Mouse (Mus musculus) cerebellum, adult 9-10 months (tissue): ENCODE measurements at regions not wholly inside any gene's neighbourhood (a gene's known extent, or its start where the extent isn't known, plus 50 kb on each side); places are given as distances from the start of the nearest gene placed in this dataset.

ENCODE experiments used
- DNase-seq: peaks from one replicate; pipeline ENCODE4 v3.0.0; 2022

GRCm38 (mm10) chr4:17160500-17160899, 2444.8 kb upstream of the Gm12353 start:
- DNase-seq, result no peak

- DNase-seq, result no peak
These were observed 2441.7 kb upstream of the Gm12353 start for GRCm38 (mm10) chr4:17163581-17163980.

- no peak for DNase-seq
These were observed 2396.5 kb upstream of the Gm12353 start for GRCm38 (mm10) chr4:17208746-17209145.

- no peak for DNase-seq
These were observed 2365.4 kb upstream of the Gm12353 start for GRCm38 (mm10) chr4:17239853-17240252.

GRCm38 (mm10) chr4:17240314-17240713, 2364.9 kb upstream of the Gm12353 start:
- DNase-seq, result no peak

- DNase-seq, result no peak
These were observed 2346.1 kb upstream of the Gm12353 start for GRCm38 (mm10) chr4:17259143-17259542.

GRCm38 (mm10) chr4:17261704-17262103, 2343.5 kb upstream of the Gm12353 start:
- DNase-seq, result no peak

GRCm38 (mm10) chr4:17299131-17299530, 2306.1 kb upstream of the Gm12353 start:
- no peak for DNase-seq

GRCm38 (mm10) chr4:17319061-17319460, 2286.2 kb upstream of the Gm12353 start:
- DNase-seq, result no peak

GRCm38 (mm10) chr4:17348026-17348425, 2257.2 kb upstream of the Gm12353 start:
- DNase-seq, result no peak

- peak; percentile 3 for DNase-seq
These were observed 2244.5 kb upstream of the Gm12353 start for GRCm38 (mm10) chr4:17360796-17361195.
